ENCODE assay signal across 8 mouse cellular contexts in genomic region chr2:174415001-174415730, GRCm38 (mm10). TPM values are rescaled to one million over a fixed set of nuclear protein-coding genes. Genes with fewer than 3 reads are reported as not detected.
DNase-seq lines count a peak whose midpoint lies in the region; ATAC-seq lines count a peak whose summit lies in the region.

No protein-coding gene starts in this region.

- H3K4me1 ChIP-seq in heart, embryonic 13.5 days = peaks cover 20% of the 10 kb centered on the region
- H3K4me1 ChIP-seq in embryonic facial prominence, embryonic 11.5 days (ENCODE audit: control insufficient read depth, insufficient read depth, low read length) = no peaks in the 10 kb centered on the region; the same call in 1 of the 2 replicates
- peaks cover 13% of the 10 kb centered on the region for H3K4me1 ChIP-seq in hindbrain, embryonic 15.5 days (replicated peaks)
- peaks cover 13% of the 10 kb centered on the region for H3K4me1 ChIP-seq in midbrain, embryonic 12.5 days

- no peaks in the 10 kb centered on the region for H3K9me3 ChIP-seq in heart, embryonic 13.5 days
- no peaks in the 10 kb centered on the region for H3K9me3 ChIP-seq in embryonic facial prominence, embryonic 11.5 days (replicated peaks; ENCODE audit: control insufficient read depth, low read length)
- H3K9me3 ChIP-seq in hindbrain, embryonic 15.5 days = no peaks in the 10 kb centered on the region
- H3K9me3 ChIP-seq in midbrain, embryonic 12.5 days = no peaks in the 10 kb centered on the region

- peak overlapping the region; percentile 89 for H3K4me3 ChIP-seq in heart, embryonic 13.5 days
- no peak overlapping the region for H3K4me3 ChIP-seq in embryonic facial prominence, embryonic 11.5 days (ENCODE audit: low read depth, low read length)
- peak overlapping the region; percentile 99 for H3K4me3 ChIP-seq in hindbrain, embryonic 15.5 days
- peak overlapping the region; percentile 89 for H3K4me3 ChIP-seq in midbrain, embryonic 12.5 days

- no peak overlapping the region for H3K9ac ChIP-seq in heart, embryonic 13.5 days
- H3K9ac ChIP-seq in embryonic facial prominence, embryonic 11.5 days (replicated peaks; ENCODE audit: low read length) = no peak overlapping the region
- H3K9ac ChIP-seq in hindbrain, embryonic 15.5 days = no peak overlapping the region
- no peak overlapping the region for H3K9ac ChIP-seq in midbrain, embryonic 12.5 days (replicated peaks)

- 0 out of 2 replicates have a peak, but pooled peaks have one; percentile 8 for ATAC-seq in heart, embryonic 13.5 days (ENCODE audit: extremely low read depth, insufficient number of reproducible peaks, low FRiP score, low TSS enrichment)
- peak; percentile 49; the same call in 1 of the 2 replicates for ATAC-seq in embryonic facial prominence, embryonic 11.5 days (replicated peaks; ENCODE audit: insufficient number of reproducible peaks, low FRiP score, low TSS enrichment, low read depth)
- no peak for ATAC-seq in hindbrain, embryonic 15.5 days (ENCODE audit: low FRiP score, low read depth)
- ATAC-seq in midbrain, embryonic 12.5 days (ENCODE audit: low FRiP score, low read depth) = no peak

- no peaks in the 10 kb centered on the region for H3K27me3 ChIP-seq in heart, embryonic 13.5 days (replicated peaks)
- no peaks in the 10 kb centered on the region for H3K27me3 ChIP-seq in embryonic facial prominence, embryonic 11.5 days (ENCODE audit: control insufficient read depth, insufficient read depth, low read length)
- no peaks in the 10 kb centered on the region for H3K27me3 ChIP-seq in hindbrain, embryonic 15.5 days
- 0 out of 2 replicates have a peak, but pooled peaks cover 3% of the 10 kb centered on the region for H3K27me3 ChIP-seq in midbrain, embryonic 12.5 days

- no peak for DNase-seq in heart, postnatal 36 days
- no peak for DNase-seq in embryonic facial prominence, embryonic 11.5 days (ENCODE audit: low spot score)
- no peak for DNase-seq in cerebellum, adult 8-10 months
- DNase-seq in spleen, postnatal 36 days (ENCODE audit: low spot score in 2 of 2) = no peak
- no peak for DNase-seq in gastrocnemius, adult 8-10 months (ENCODE audit: low spot score in 2 of 2)

- no peak overlapping the region for H3K27ac ChIP-seq in heart, embryonic 13.5 days (replicated peaks)
- H3K27ac ChIP-seq in embryonic facial prominence, embryonic 11.5 days (replicated peaks; ENCODE audit: low read depth, low read length) = no peak overlapping the region
- no peak overlapping the region for H3K27ac ChIP-seq in hindbrain, embryonic 15.5 days (replicated peaks)
- H3K27ac ChIP-seq in midbrain, embryonic 12.5 days (replicated peaks) = no peak overlapping the region

- H3K4me2 ChIP-seq in heart, embryonic 13.5 days = peak overlapping the region; percentile 85
- no peak overlapping the region for H3K4me2 ChIP-seq in embryonic facial prominence, embryonic 11.5 days (ENCODE audit: low read depth, low read length)
- peak overlapping the region; percentile 91 for H3K4me2 ChIP-seq in hindbrain, embryonic 15.5 days
- H3K4me2 ChIP-seq in midbrain, embryonic 12.5 days (replicated peaks) = peak overlapping the region; percentile 77

- peaks cover 8% of the 10 kb centered on the region for H3K36me3 ChIP-seq in heart, embryonic 13.5 days
- H3K36me3 ChIP-seq in embryonic facial prominence, embryonic 11.5 days (replicated peaks; ENCODE audit: control insufficient read depth, insufficient read depth, low read depth, low read length) = no peaks in the 10 kb centered on the region
- H3K36me3 ChIP-seq in hindbrain, embryonic 15.5 days = no peaks in the 10 kb centered on the region
- H3K36me3 ChIP-seq in midbrain, embryonic 12.5 days = peaks cover 9% of the 10 kb centered on the region; the same call in 1 of the 2 replicates

- intact Hi-C loops in heart, postnatal 36 days (cut with DNase I) = loop anchor here (5.0 to 10.0 kb wide), 2 partner anchors 88 to 260 kb away; no protein-coding TSS in a partner anchor

- WGBS in heart, embryonic 13.5 days = 41% methylated on average over 18 of the region's 18 CpGs
- 47% methylated on average over 18 of the region's 18 CpGs for WGBS in embryonic facial prominence, embryonic 11.5 days
- WGBS in hindbrain, embryonic 15.5 days = 48% methylated on average over 18 of the region's 18 CpGs
- WGBS in midbrain, embryonic 12.5 days = 50% methylated on average over 16 of the region's 18 CpGs

RNA-seq across cellular contexts. Expression of gene Nelfcd, which starts 0.4 kb away (rescaled TPM):
- polyA plus RNA-seq in heart, embryonic 13.5 days (2015; fragmentation: Nextera tagmentation; extraction: Ambion mirVana) = 78.4 and 82.0 TPM in 2 replicates
- total RNA-seq in heart, postnatal 36 days (2021) = 10 to 100 TPM; 29.3 to 31.4 TPM
- polyA plus RNA-seq in embryonic facial prominence, embryonic 11.5 days (2014; fragmentation: Nextera tagmentation; extraction: Ambion mirVana) = 184 and 204 TPM in 2 replicates
- polyA plus RNA-seq in hindbrain, embryonic 15.5 days (2015; fragmentation: Nextera tagmentation; extraction: Ambion mirVana) = 106 and 112 TPM in 2 replicates
- polyA plus RNA-seq in midbrain, embryonic 12.5 days (2016; fragmentation: Nextera tagmentation; extraction: Ambion mirVana) = 151 and 158 TPM in 2 replicates
- 10 to 100 TPM; 18.7 to 23.3 (median 19.6) TPM for total RNA-seq in gastrocnemius, adult 8-10 months (2022)

RNA-seq across cellular contexts. Expression of gene Ctsz, which starts 23.7 kb away (rescaled TPM):
- 118 and 126 TPM in 2 replicates for polyA plus RNA-seq in heart, embryonic 13.5 days (2015; fragmentation: Nextera tagmentation; extraction: Ambion mirVana)
- total RNA-seq in heart, postnatal 36 days (2021) = 10 to 100 TPM; 33.9 to 36.0 TPM
- polyA plus RNA-seq in embryonic facial prominence, embryonic 11.5 days (2014; fragmentation: Nextera tagmentation; extraction: Ambion mirVana) = 86.5 and 106 TPM in 2 replicates
- polyA plus RNA-seq in hindbrain, embryonic 15.5 days (2015; fragmentation: Nextera tagmentation; extraction: Ambion mirVana) = 74.8 and 84.4 TPM in 2 replicates
- 76.6 and 89.2 TPM in 2 replicates for polyA plus RNA-seq in midbrain, embryonic 12.5 days (2016; fragmentation: Nextera tagmentation; extraction: Ambion mirVana)
- total RNA-seq in gastrocnemius, adult 8-10 months (2022) = 10 to 100 TPM; 22.0 to 31.2 (median 25.4) TPM

RNA-seq across cellular contexts. Expression of gene Tubb1, which starts 35.3 kb away (rescaled TPM):
- polyA plus RNA-seq in heart, embryonic 13.5 days (2015; fragmentation: Nextera tagmentation; extraction: Ambion mirVana) = 5.2 and 5.4 TPM in 2 replicates
- total RNA-seq in heart, postnatal 36 days (2021) = 1 to 10 TPM; 3.8 to 4.1 TPM
- polyA plus RNA-seq in embryonic facial prominence, embryonic 11.5 days (2014; fragmentation: Nextera tagmentation; extraction: Ambion mirVana) = 5.2 and 6.6 TPM in 2 replicates
- 1.1 TPM in 2 replicates for polyA plus RNA-seq in hindbrain, embryonic 15.5 days (2015; fragmentation: Nextera tagmentation; extraction: Ambion mirVana)
- 2.7 and 3.0 TPM in 2 replicates for polyA plus RNA-seq in midbrain, embryonic 12.5 days (2016; fragmentation: Nextera tagmentation; extraction: Ambion mirVana)
- total RNA-seq in gastrocnemius, adult 8-10 months (2022) = not detected

RNA-seq across cellular contexts. Expression of gene Atp5e, which starts 48.7 kb away (rescaled TPM):
- 1,102 and 1,120 TPM in 2 replicates for polyA plus RNA-seq in heart, embryonic 13.5 days (2015; fragmentation: Nextera tagmentation; extraction: Ambion mirVana)
- 1,000 to 10,000 TPM; 1,605 to 1,606 TPM for total RNA-seq in heart, postnatal 36 days (2021)
- 686 and 711 TPM in 2 replicates for polyA plus RNA-seq in embryonic facial prominence, embryonic 11.5 days (2014; fragmentation: Nextera tagmentation; extraction: Ambion mirVana)
- 799 and 873 TPM in 2 replicates for polyA plus RNA-seq in hindbrain, embryonic 15.5 days (2015; fragmentation: Nextera tagmentation; extraction: Ambion mirVana)
- 754 and 756 TPM in 2 replicates for polyA plus RNA-seq in midbrain, embryonic 12.5 days (2016; fragmentation: Nextera tagmentation; extraction: Ambion mirVana)
- total RNA-seq in gastrocnemius, adult 8-10 months (2022) = 1,000 to 10,000 TPM; 1,170 to 1,318 (median 1,227) TPM

RNA-seq across cellular contexts. Expression of gene Prelid3b, which starts 57.7 kb away (rescaled TPM):
- polyA plus RNA-seq in heart, embryonic 13.5 days (2015; fragmentation: Nextera tagmentation; extraction: Ambion mirVana) = 125 and 140 TPM in 2 replicates
- 10 to 100 TPM; 56.5 to 65.8 TPM for total RNA-seq in heart, postnatal 36 days (2021)
- 131 and 134 TPM in 2 replicates for polyA plus RNA-seq in embryonic facial prominence, embryonic 11.5 days (2014; fragmentation: Nextera tagmentation; extraction: Ambion mirVana)
- 110 and 111 TPM in 2 replicates for polyA plus RNA-seq in hindbrain, embryonic 15.5 days (2015; fragmentation: Nextera tagmentation; extraction: Ambion mirVana)
- 102 TPM in 2 replicates for polyA plus RNA-seq in midbrain, embryonic 12.5 days (2016; fragmentation: Nextera tagmentation; extraction: Ambion mirVana)
- total RNA-seq in gastrocnemius, adult 8-10 months (2022) = 10 to 100 TPM; 42.5 to 49.9 (median 46.5) TPM

Comparison
In these comparisons a context has a peak if more than half of its experiments do, and no peak if none do; other contexts are left out.
1. ATAC-seq: peak in heart, embryonic 13.5 days (single experiment) and embryonic facial prominence, embryonic 11.5 days (single experiment); none in hindbrain, embryonic 15.5 days (single experiment) and midbrain, embryonic 12.5 days (single experiment).